Mouse (Mus musculus): ENCODE results near the gene Tenm3. TPM values are rescaled to one million over a fixed set of nuclear protein-coding genes. Genes with fewer than 3 reads are reported as not detected.
A peak's percentile ranks its signal among the peaks of the same experiment; 100 is the strongest.

Gene Tenm3
- total and polyA plus RNA-seq, 2 experiments from 2014 or later, result 25.0 to 160 TPM

GRCm38 (mm10) chr8:48733731-48734130, 110.0 kb downstream of the Tenm3 start:
- Histone ChIP-seq H3K4me2 (ENCODE audit: low read depth, low read length, poor library complexity, severe bottlenecking) (no peak overlapping the region), H3K27me3 (ENCODE audit: insufficient read depth, low read length) (no peaks in the 10 kb centered on the region), H3K27ac (ENCODE audit: low read depth, low read length) (no peak overlapping the region), H3K4me3 (ENCODE audit: low read depth, low read length) (no peak overlapping the region), H3K4me1 (ENCODE audit: insufficient read depth, low read length) (no peaks in the 10 kb centered on the region), H3K36me3 (ENCODE audit: insufficient read depth, low read length) (no peaks in the 10 kb centered on the region), H3K9ac (replicated peaks; ENCODE audit: low read length, poor library complexity, severe bottlenecking) (no peak overlapping the region), H3K9me3 (ENCODE audit: low read length) (no peaks in the 10 kb centered on the region)
- no peak for ATAC-seq (ENCODE audit: low FRiP score)
- TF ChIP-seq CTCF (IDR thresholded peaks at IDR 0.05), result no peak
- no peak for DNase-seq (ENCODE audit: low spot score)
- WGBS, result 87% methylated on average over 10 of the region's 10 CpGs

GRCm38 (mm10) chr8:48733057-48733456, 110.7 kb downstream of the Tenm3 start:
- WGBS, result 73% methylated on average over 4 of the region's 4 CpGs
- no peak for TF ChIP-seq CTCF (IDR thresholded peaks at IDR 0.05)
- H3K27ac ChIP-seq (ENCODE audit: low read depth, low read length), result no peak overlapping the region

DNA sequence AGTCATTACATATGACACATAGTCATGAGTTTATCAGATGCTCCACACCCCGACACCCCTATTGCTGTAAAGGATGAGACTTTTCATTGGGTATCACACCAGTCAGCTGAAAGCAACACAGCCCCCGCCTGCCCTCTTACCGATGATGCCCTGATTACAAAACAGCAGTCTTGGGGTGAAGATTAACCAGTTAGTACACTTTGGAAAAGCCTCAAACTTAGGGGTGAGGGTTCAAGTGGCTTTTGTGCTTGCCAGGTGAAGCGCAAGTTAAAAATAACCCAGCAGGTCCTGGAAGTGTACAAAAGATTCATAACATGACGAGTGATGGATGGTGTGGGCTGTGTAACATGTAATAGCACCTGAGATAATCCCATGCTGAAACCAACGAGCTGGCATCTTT, 113.0 kb downstream of the Tenm3 start:
- no peaks in the 10 kb centered on the region for H3K36me3 ChIP-seq (ENCODE audit: insufficient read depth, low read length)
- ATAC-seq (ENCODE audit: low FRiP score) (no peak), DNase-seq (ENCODE audit: low spot score) (no peak)
- no peak overlapping the region for H3K9ac ChIP-seq (replicated peaks; ENCODE audit: low read length, poor library complexity, severe bottlenecking)
- no peaks in the 10 kb centered on the region for H3K4me1 ChIP-seq (ENCODE audit: insufficient read depth, low read length)
- TF ChIP-seq CTCF (IDR thresholded peaks at IDR 0.05), result no peak
- WGBS, result 78% methylated on average over 6 of the region's 6 CpGs
- no peaks in the 10 kb centered on the region for H3K27me3 ChIP-seq (ENCODE audit: insufficient read depth, low read length)
- no peaks in the 10 kb centered on the region for H3K9me3 ChIP-seq (ENCODE audit: low read length)
- no peak overlapping the region for H3K4me3 ChIP-seq (ENCODE audit: low read depth, low read length)
- no peak overlapping the region for H3K4me2 ChIP-seq (ENCODE audit: low read depth, low read length, poor library complexity, severe bottlenecking)
- H3K27ac ChIP-seq (ENCODE audit: low read depth, low read length), result no peak overlapping the region

More at GRCm38 (mm10) chr8:48733057-48733456, 110.7 kb downstream of the Tenm3 start:
- H3K4me1 ChIP-seq (ENCODE audit: insufficient read depth, low read length), result no peaks in the 10 kb centered on the region
- no peak overlapping the region for H3K9ac ChIP-seq (replicated peaks; ENCODE audit: low read length, poor library complexity, severe bottlenecking)
- no peak overlapping the region for H3K4me3 ChIP-seq (ENCODE audit: low read depth, low read length)
- H3K27me3 ChIP-seq (ENCODE audit: insufficient read depth, low read length), result no peaks in the 10 kb centered on the region
- ATAC-seq (ENCODE audit: low FRiP score) (no peak), DNase-seq (ENCODE audit: low spot score) (no peak)
- no peaks in the 10 kb centered on the region for H3K36me3 ChIP-seq (ENCODE audit: insufficient read depth, low read length)
- no peaks in the 10 kb centered on the region for H3K9me3 ChIP-seq (ENCODE audit: low read length)
- H3K4me2 ChIP-seq (ENCODE audit: low read depth, low read length, poor library complexity, severe bottlenecking), result no peak overlapping the region

DNA sequence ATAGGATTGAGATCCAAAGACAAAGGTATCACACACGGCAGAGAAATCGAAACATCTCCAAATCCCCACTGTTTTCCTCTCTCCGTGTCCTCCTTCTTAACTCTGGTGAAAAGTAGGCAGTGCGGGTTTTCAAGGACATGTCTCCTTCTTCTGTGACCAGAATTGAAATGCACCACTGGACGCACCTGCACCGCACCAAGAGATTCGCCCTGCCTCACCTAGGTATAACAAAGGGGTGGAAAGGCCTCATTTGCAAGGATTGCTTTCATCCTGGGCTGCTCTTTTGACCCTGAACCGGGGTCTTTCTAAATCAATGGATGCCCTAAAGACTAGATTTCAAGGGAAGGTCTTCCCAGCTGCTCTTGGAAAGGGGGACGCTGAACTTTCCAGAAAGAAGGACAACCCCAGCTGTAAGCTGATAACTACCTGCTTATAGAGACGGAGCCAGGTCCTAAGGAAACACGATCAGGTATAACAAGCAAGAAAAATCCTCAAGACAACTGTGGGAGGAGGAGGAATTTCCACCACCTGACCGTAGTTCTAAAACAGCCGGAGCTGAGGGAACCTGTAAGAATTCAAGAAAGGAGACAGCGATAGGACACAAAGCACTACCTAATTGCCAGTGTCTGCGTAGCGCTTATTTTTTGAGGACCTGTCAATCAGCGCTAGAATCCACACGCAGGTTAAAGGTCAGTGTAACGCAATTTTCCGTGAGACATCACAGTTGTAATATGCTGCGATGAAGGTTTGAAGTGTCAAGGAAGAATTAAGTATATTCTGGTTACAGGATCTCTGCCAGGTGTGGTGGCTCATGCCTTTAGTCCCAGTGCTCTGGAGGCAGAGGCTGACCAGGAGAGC, 114.7 kb downstream of the Tenm3 start:
- Histone ChIP-seq H3K9me3 (ENCODE audit: low read length) (no peaks in the 10 kb centered on the region), H3K27me3 (ENCODE audit: insufficient read depth, low read length) (no peaks in the 10 kb centered on the region)
- ATAC-seq (ENCODE audit: low FRiP score), result no peak

DNA sequence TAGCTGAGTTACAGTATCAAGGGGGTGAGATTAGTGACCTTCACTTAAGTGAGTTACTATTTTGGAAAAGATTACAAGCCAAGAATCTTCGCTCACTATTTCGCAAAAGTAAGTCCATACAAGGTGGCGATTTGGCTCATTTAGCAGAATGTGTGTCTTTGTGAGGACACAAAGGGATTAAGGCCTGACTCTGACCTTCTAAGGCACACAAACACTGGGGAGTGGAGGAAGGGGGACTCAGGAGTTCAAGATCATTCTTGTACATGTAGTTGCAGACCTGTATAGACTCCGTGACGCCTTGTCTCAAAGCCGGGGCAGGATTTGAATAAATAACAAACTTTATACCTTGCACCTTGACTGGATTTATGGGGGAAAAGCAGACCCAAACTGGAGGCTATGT, 115.7 kb downstream of the Tenm3 start:
- no peak overlapping the region for H3K9ac ChIP-seq (replicated peaks; ENCODE audit: low read length, poor library complexity, severe bottlenecking)
- H3K27me3 ChIP-seq (ENCODE audit: insufficient read depth, low read length), result no peaks in the 10 kb centered on the region
- no peaks in the 10 kb centered on the region for H3K4me1 ChIP-seq (ENCODE audit: insufficient read depth, low read length)
- no peak for TF ChIP-seq CTCF (IDR thresholded peaks at IDR 0.05)
- H3K4me2 ChIP-seq (ENCODE audit: low read depth, low read length, poor library complexity, severe bottlenecking), result no peak overlapping the region
- no peaks in the 10 kb centered on the region for H3K36me3 ChIP-seq (ENCODE audit: insufficient read depth, low read length)
- H3K4me3 ChIP-seq (ENCODE audit: low read depth, low read length), result no peak overlapping the region
- ATAC-seq (ENCODE audit: low FRiP score), result no peak
- 85% methylated on average over 6 of the region's 6 CpGs for WGBS
- H3K9me3 ChIP-seq (ENCODE audit: low read length), result no peaks in the 10 kb centered on the region
- no peak for DNase-seq (ENCODE audit: low spot score)
- H3K27ac ChIP-seq (ENCODE audit: low read depth, low read length), result no peak overlapping the region

More for the DNA sequence above, 114.7 kb downstream of the Tenm3 start:
- WGBS, result 81% methylated on average over 21 of the region's 21 CpGs
- H3K36me3 ChIP-seq (ENCODE audit: insufficient read depth, low read length), result no peaks in the 10 kb centered on the region
- H3K4me2 ChIP-seq (ENCODE audit: low read depth, low read length, poor library complexity, severe bottlenecking), result no peak overlapping the region
- H3K9ac ChIP-seq (replicated peaks; ENCODE audit: low read length, poor library complexity, severe bottlenecking), result no peak overlapping the region
- DNase-seq (ENCODE audit: low spot score), result no peak
- H3K4me3 ChIP-seq (ENCODE audit: low read depth, low read length), result no peak overlapping the region
- H3K4me1 ChIP-seq (ENCODE audit: insufficient read depth, low read length), result no peaks in the 10 kb centered on the region
- TF ChIP-seq CTCF (IDR thresholded peaks at IDR 0.05), result no peak
- no peak overlapping the region for H3K27ac ChIP-seq (ENCODE audit: low read depth, low read length)

- Histone ChIP-seq H3K9ac (replicated peaks; ENCODE audit: low read length, poor library complexity, severe bottlenecking) (no peak overlapping the region), H3K4me2 (ENCODE audit: low read depth, low read length, poor library complexity, severe bottlenecking) (0 out of 2 replicates have a peak overlapping the region, but pooled peaks have one; percentile 15), H3K4me3 (ENCODE audit: low read depth, low read length) (no peak overlapping the region), H3K36me3 (ENCODE audit: insufficient read depth, low read length) (no peaks in the 10 kb centered on the region), H3K27ac (ENCODE audit: low read depth, low read length) (0 out of 2 replicates have a peak overlapping the region, but pooled peaks have one; percentile 18), H3K4me1 (ENCODE audit: insufficient read depth, low read length) (no peaks in the 10 kb centered on the region), H3K9me3 (ENCODE audit: low read length) (no peaks in the 10 kb centered on the region), H3K27me3 (ENCODE audit: insufficient read depth, low read length) (no peaks in the 10 kb centered on the region)
- no peak for TF ChIP-seq CTCF (IDR thresholded peaks at IDR 0.05)
- peak; percentile 4 for DNase-seq (ENCODE audit: low spot score)
- 28% methylated on average over 14 of the region's 14 CpGs for WGBS
- no peak for ATAC-seq (ENCODE audit: low FRiP score)
Observed at GRCm38 (mm10) chr8:48722744-48723143, 121.0 kb downstream of the Tenm3 start.
